ENCODE assay signal across 11 mouse cellular contexts in genomic region chr17:37027486-37027885, GRCm38 (mm10). TPM values are rescaled to one million over a fixed set of nuclear protein-coding genes. Genes with fewer than 3 reads are reported as not detected.
A peak's percentile ranks its signal among the peaks of the same experiment; 100 is the strongest.
DNase-seq lines count a peak whose midpoint lies in the region; ATAC-seq lines count a peak whose summit lies in the region.
"Had no signal": no experiment of that assay in that cellular context is flagged by ENCODE, and none has a peak within 500 bp of the region (broad histone marks: within the 10 kb centered on the region; RNA-seq: fewer than 3 reads in every experiment).

No protein-coding gene starts in this region.

- H3K36me3 ChIP-seq in hindbrain, embryonic 10.5 days, result no peaks in the 10 kb centered on the region
- no peaks in the 10 kb centered on the region for H3K36me3 ChIP-seq in hindbrain, embryonic 11.5 days (ENCODE audit: control insufficient read depth, insufficient read depth, low read length)
- H3K36me3 ChIP-seq in embryonic facial prominence, embryonic 10.5 days (replicated peaks), result no peaks in the 10 kb centered on the region
- H3K36me3 ChIP-seq in hindbrain, embryonic 13.5 days, result no peaks in the 10 kb centered on the region
- no peaks in the 10 kb centered on the region for H3K36me3 ChIP-seq in midbrain, embryonic 15.5 days (replicated peaks)

- H3K4me1 ChIP-seq in hindbrain, embryonic 10.5 days (replicated peaks), result peaks cover 19% of the 10 kb centered on the region
- no peaks in the 10 kb centered on the region for H3K4me1 ChIP-seq in hindbrain, embryonic 11.5 days (replicated peaks; ENCODE audit: control insufficient read depth, insufficient read depth, low read length)
- H3K4me1 ChIP-seq in embryonic facial prominence, embryonic 10.5 days, result peaks cover 17% of the 10 kb centered on the region; the same call in 1 of the 2 replicates
- H3K4me1 ChIP-seq in hindbrain, embryonic 13.5 days (replicated peaks), result peaks cover 10% of the 10 kb centered on the region; the same call in 1 of the 2 replicates
- peaks cover 11% of the 10 kb centered on the region; the same call in 1 of the 2 replicates for H3K4me1 ChIP-seq in midbrain, embryonic 15.5 days

- peak overlapping the region; percentile 93 for H3K27ac ChIP-seq in hindbrain, embryonic 10.5 days
- H3K27ac ChIP-seq in hindbrain, embryonic 11.5 days (ENCODE audit: low read depth, low read length), result no peak overlapping the region
- H3K27ac ChIP-seq in embryonic facial prominence, embryonic 10.5 days (replicated peaks), result peak overlapping the region; percentile 95
- H3K27ac ChIP-seq in hindbrain, embryonic 13.5 days, result peak overlapping the region; percentile 98
- H3K27ac ChIP-seq in midbrain, embryonic 15.5 days, result peak overlapping the region; percentile 99

- WGBS in hindbrain, embryonic 10.5 days, result 98% methylated on average over 4 of the region's 4 CpGs
- 97% methylated on average over 4 of the region's 4 CpGs for WGBS in hindbrain, embryonic 11.5 days
- WGBS in embryonic facial prominence, embryonic 10.5 days, result 95% methylated on average over 4 of the region's 4 CpGs
- WGBS in hindbrain, embryonic 13.5 days, result 93% methylated on average over 4 of the region's 4 CpGs
- WGBS in midbrain, embryonic 15.5 days, result 92% methylated on average over 4 of the region's 4 CpGs

- no peak for DNase-seq in hindbrain, embryonic 10.5 days (ENCODE audit: low spot score)
- no peak for DNase-seq in hindbrain, embryonic 11.5 days (ENCODE audit: low spot score)
- no peak for DNase-seq in embryonic facial prominence, embryonic 10.5 days (ENCODE audit: low spot score)
- DNase-seq in cerebellum, adult 11 months, result no peak
- no peak for DNase-seq in embryo, embryonic 10.5 days (ENCODE audit: low spot score)
- no peak for DNase-seq in thymus, postnatal 14 days
- DNase-seq: B cell, adult 2 months; lung, adult 2 months had no signal

- no peak overlapping the region for H3K9ac ChIP-seq in hindbrain, embryonic 11.5 days (ENCODE audit: low read depth, low read length)
- no peak overlapping the region for H3K9ac ChIP-seq in hindbrain, embryonic 13.5 days
- no peak overlapping the region for H3K9ac ChIP-seq in midbrain, embryonic 15.5 days

- no peak overlapping the region for H3K4me2 ChIP-seq in hindbrain, embryonic 11.5 days (replicated peaks; ENCODE audit: low read depth, low read length)
- H3K4me2 ChIP-seq in hindbrain, embryonic 13.5 days, result no peak overlapping the region
- H3K4me2 ChIP-seq in midbrain, embryonic 15.5 days, result no peak overlapping the region

- H3K9me3 ChIP-seq in hindbrain, embryonic 10.5 days, result no peaks in the 10 kb centered on the region
- H3K9me3 ChIP-seq in hindbrain, embryonic 11.5 days (ENCODE audit: control insufficient read depth, low read length), result no peaks in the 10 kb centered on the region
- no peaks in the 10 kb centered on the region for H3K9me3 ChIP-seq in embryonic facial prominence, embryonic 10.5 days
- no peaks in the 10 kb centered on the region for H3K9me3 ChIP-seq in hindbrain, embryonic 13.5 days
- H3K9me3 ChIP-seq in midbrain, embryonic 15.5 days, result no peaks in the 10 kb centered on the region

- H3K27me3 ChIP-seq in hindbrain, embryonic 10.5 days (ENCODE audit: insufficient read depth, poor library complexity, severe bottlenecking), result no peaks in the 10 kb centered on the region
- H3K27me3 ChIP-seq in hindbrain, embryonic 11.5 days (ENCODE audit: control insufficient read depth, insufficient read depth, low read length), result no peaks in the 10 kb centered on the region
- no peaks in the 10 kb centered on the region for H3K27me3 ChIP-seq in embryonic facial prominence, embryonic 10.5 days (replicated peaks; ENCODE audit: low read depth, poor library complexity, severe bottlenecking)
- no peaks in the 10 kb centered on the region for H3K27me3 ChIP-seq in hindbrain, embryonic 13.5 days
- no peaks in the 10 kb centered on the region for H3K27me3 ChIP-seq in midbrain, embryonic 15.5 days (replicated peaks)

- ATAC-seq in hindbrain, embryonic 11.5 days (ENCODE audit: low FRiP score), result no peak
- ATAC-seq in hindbrain, embryonic 13.5 days (ENCODE audit: low FRiP score), result no peak
- ATAC-seq in midbrain, embryonic 15.5 days (replicated peaks), result no peak
- ATAC-seq: inflammation-experienced regulatory T-cells, adult 6 months had no signal

- H3K4me3 ChIP-seq in hindbrain, embryonic 10.5 days, result no peak overlapping the region
- no peak overlapping the region for H3K4me3 ChIP-seq in hindbrain, embryonic 11.5 days (ENCODE audit: low read depth, low read length)
- no peak overlapping the region for H3K4me3 ChIP-seq in embryonic facial prominence, embryonic 10.5 days
- H3K4me3 ChIP-seq in hindbrain, embryonic 13.5 days, result no peak overlapping the region
- H3K4me3 ChIP-seq in midbrain, embryonic 15.5 days, result no peak overlapping the region

RNA-seq across cellular contexts. Expression of gene Mog, which starts 4.3 kb away (rescaled TPM):
- polyA plus RNA-seq in hindbrain, embryonic 10.5 days (2016; fragmentation: Nextera tagmentation; extraction: Ambion mirVana), result 0.19 and 0.34 TPM in 2 replicates
- 0.39 and 0.61 TPM in 2 replicates for polyA plus RNA-seq in hindbrain, embryonic 11.5 days (2014; fragmentation: Nextera tagmentation; extraction: Ambion mirVana)
- 0.18 and 0.31 TPM in 2 replicates for polyA plus RNA-seq in embryonic facial prominence, embryonic 10.5 days (2016; fragmentation: Nextera tagmentation; extraction: Ambion mirVana)
- 1.3 and 2.1 TPM in 2 replicates for polyA plus RNA-seq in hindbrain, embryonic 13.5 days (2015; fragmentation: Nextera tagmentation; extraction: Ambion mirVana)
- polyA plus RNA-seq in midbrain, embryonic 15.5 days (2015; fragmentation: Nextera tagmentation; extraction: Ambion mirVana), result 2.4 and 3.7 TPM in 2 replicates
- polyA plus RNA-seq: inflammation-experienced regulatory T-cells, adult 6 months; lung, adult 2 months had no signal

RNA-seq across cellular contexts. Expression of gene Gabbr1, which starts 18.3 kb away (rescaled TPM):
- 10.8 and 17.0 TPM in 2 replicates for polyA plus RNA-seq in hindbrain, embryonic 10.5 days (2016; fragmentation: Nextera tagmentation; extraction: Ambion mirVana)
- 16.8 and 24.8 TPM in 2 replicates for polyA plus RNA-seq in hindbrain, embryonic 11.5 days (2014; fragmentation: Nextera tagmentation; extraction: Ambion mirVana)
- 7.0 and 9.4 TPM in 2 replicates for polyA plus RNA-seq in embryonic facial prominence, embryonic 10.5 days (2016; fragmentation: Nextera tagmentation; extraction: Ambion mirVana)
- polyA plus RNA-seq in hindbrain, embryonic 13.5 days (2015; fragmentation: Nextera tagmentation; extraction: Ambion mirVana), result 55.6 and 57.0 TPM in 2 replicates
- polyA plus RNA-seq in midbrain, embryonic 15.5 days (2015; fragmentation: Nextera tagmentation; extraction: Ambion mirVana), result 86.4 and 88.8 TPM in 2 replicates

RNA-seq across cellular contexts. Expression of gene Zfp57, which starts 26.5 kb away (rescaled TPM):
- polyA plus RNA-seq in hindbrain, embryonic 10.5 days (2016; fragmentation: Nextera tagmentation; extraction: Ambion mirVana), result 79.9 and 96.9 TPM in 2 replicates
- polyA plus RNA-seq in hindbrain, embryonic 11.5 days (2014; fragmentation: Nextera tagmentation; extraction: Ambion mirVana), result 137 and 153 TPM in 2 replicates
- polyA plus RNA-seq in embryonic facial prominence, embryonic 10.5 days (2016; fragmentation: Nextera tagmentation; extraction: Ambion mirVana), result 97.0 and 106 TPM in 2 replicates
- 270 and 287 TPM in 2 replicates for polyA plus RNA-seq in hindbrain, embryonic 13.5 days (2015; fragmentation: Nextera tagmentation; extraction: Ambion mirVana)
- 289 and 324 TPM in 2 replicates for polyA plus RNA-seq in midbrain, embryonic 15.5 days (2015; fragmentation: Nextera tagmentation; extraction: Ambion mirVana)
- polyA plus RNA-seq: inflammation-experienced regulatory T-cells, adult 6 months had no signal

RNA-seq across cellular contexts. Expression of gene H2-M5, which starts 38.1 kb away (rescaled TPM):
- 0.68 and 1.1 TPM in 2 replicates for polyA plus RNA-seq in hindbrain, embryonic 10.5 days (2016; fragmentation: Nextera tagmentation; extraction: Ambion mirVana)
- polyA plus RNA-seq in hindbrain, embryonic 11.5 days (2014; fragmentation: Nextera tagmentation; extraction: Ambion mirVana), result 0.86 and 1.1 TPM in 2 replicates
- polyA plus RNA-seq in embryonic facial prominence, embryonic 10.5 days (2016; fragmentation: Nextera tagmentation; extraction: Ambion mirVana), result 0.52 and 0.87 TPM in 2 replicates
- 2.7 and 2.8 TPM in 2 replicates for polyA plus RNA-seq in hindbrain, embryonic 13.5 days (2015; fragmentation: Nextera tagmentation; extraction: Ambion mirVana)
- polyA plus RNA-seq in midbrain, embryonic 15.5 days (2015; fragmentation: Nextera tagmentation; extraction: Ambion mirVana), result 3.4 and 3.8 TPM in 2 replicates

RNA-seq across cellular contexts. Expression of gene 2410137M14Rik, which starts 46.4 kb away (rescaled TPM):
- polyA plus RNA-seq in hindbrain, embryonic 10.5 days (2016; fragmentation: Nextera tagmentation; extraction: Ambion mirVana), result not detected in 2 replicates
- polyA plus RNA-seq in hindbrain, embryonic 11.5 days (2014; fragmentation: Nextera tagmentation; extraction: Ambion mirVana), result not detected in 2 replicates
- polyA plus RNA-seq in embryonic facial prominence, embryonic 10.5 days (2016; fragmentation: Nextera tagmentation; extraction: Ambion mirVana), result not detected in 2 replicates
- polyA plus RNA-seq in hindbrain, embryonic 13.5 days (2015; fragmentation: Nextera tagmentation; extraction: Ambion mirVana), result 0.47 TPM in 1 of 2 replicates, not detected in the other
- polyA plus RNA-seq in midbrain, embryonic 15.5 days (2015; fragmentation: Nextera tagmentation; extraction: Ambion mirVana), result 0.40 and 0.68 TPM in 2 replicates
- polyA plus RNA-seq: inflammation-experienced regulatory T-cells, adult 6 months had no signal
